Mouse (Mus musculus) kidney, adult 2 months (tissue): ENCODE results near the gene Tecpr1.

Experiments
- CTCF ChIP-seq: fragments of 200-500 bp; conservative IDR thresholded peaks from 2 replicates; pipeline ENCODE4 v1.5.1; 2011; ENCODE audit warnings: low read depth, mild to moderate bottlenecking, control low read depth, low read length, moderate library complexity, mixed read lengths; ENCODE audit not compliant: insufficient read depth, insufficient read length
- POLR2A ChIP-seq: fragments of 200-500 bp; IDR thresholded peaks from one replicate; pipeline ENCODE4 v1.6.1; 2011; ENCODE audit warnings: low read depth, low read length, control low read depth

GRCm38 (mm10) chr5:144254122-144254810, 30.9 kb upstream of the Tecpr1 start:
- TF ChIP-seq CTCF (no peak), POLR2A (no peak)
